Mouse (Mus musculus) megakaryocyte, embryonic 14.5 days (primary cell): ENCODE results near the gene Actrt2.

Source experiments
- FLI1 ChIP-seq: IDR thresholded peaks from 2 replicates; pipeline ENCODE4 v1.6.1; 2012; ENCODE audit warnings: low read length, inconsistent platforms, mixed read lengths
- GATA1 ChIP-seq: IDR thresholded peaks from 3 replicates; pipeline ENCODE4 v1.6.1; 2012; ENCODE audit warnings: mixed read lengths, low read length, inconsistent platforms, borderline replicate concordance

DNA sequence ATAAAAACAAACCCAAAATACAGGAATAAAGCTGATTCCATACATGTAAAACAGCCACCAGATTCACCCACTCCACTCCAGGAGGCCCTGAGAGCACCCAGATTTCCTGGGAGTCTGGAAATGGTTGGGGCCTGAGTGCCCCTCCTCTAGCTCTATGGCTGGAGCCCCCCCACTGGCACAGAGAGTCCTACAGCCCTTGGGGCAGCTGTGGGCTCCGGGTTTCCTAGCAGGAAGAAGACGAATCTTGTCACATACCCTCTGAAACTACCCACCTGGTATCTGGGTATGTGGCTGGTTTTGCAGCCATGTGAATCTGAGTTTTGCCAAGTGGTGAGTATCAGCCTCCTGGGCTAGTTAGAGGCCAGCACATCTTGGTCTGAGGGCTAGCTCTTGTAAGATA lies 41.1 kb upstream of the Actrt2 start:
- TF ChIP-seq FLI1 (no peak), GATA1 (no peak)
